Mouse (Mus musculus): ENCODE results near the gene Tpgs1. TPM values are rescaled to one million over a fixed set of nuclear protein-coding genes. Genes with fewer than 3 reads are reported as not detected.

Gene Tpgs1
- total and polyA plus RNA-seq, 3 experiments: 23.5 to 48.0 TPM; not detected in 1

GRCm38 (mm10) chr10:79684770-79685600 lies 15.8 kb downstream of the Tpgs1 start:
- Histone ChIP-seq H3K36me3 (ENCODE audit: control insufficient read depth in 1 of 2, insufficient read depth in 2 of 2, low read length in 2 of 2) (peaks cover 3 to 4% of the 10 kb centered on the region in 2 experiments; a peak in 2 of 4 replicates), H3K4me1 (ENCODE audit: control insufficient read depth in 1 of 2, insufficient read depth in 2 of 2, low read length in 2 of 2) (peaks cover 6 to 19% of the 10 kb centered on the region in 2 experiments; a peak in 3 of 4 replicates), H3K79me2 (ENCODE audit: control insufficient read depth, insufficient read depth, low read length, poor library complexity) (peaks cover 32% of the 10 kb centered on the region), H3K9ac (ENCODE audit: control insufficient read depth, low read depth, low read length, poor library complexity, severe bottlenecking) (no peak overlapping the region), H3K4me3 (ENCODE audit: control insufficient read depth in 1 of 2, insufficient read depth in 1 of 2, low read depth in 2 of 2, low read length in 2 of 2) (no peak overlapping the region), H3K9me3 (replicated peaks; ENCODE audit: insufficient read depth, low read length) (no peaks in the 10 kb centered on the region), H3K27ac (ENCODE audit: control insufficient read depth, low read depth, low read length) (no peak overlapping the region), H3K27me3 (ENCODE audit: control insufficient read depth in 1 of 2, insufficient read depth in 2 of 2, low read length in 2 of 2) (no peaks in the 10 kb centered on the region)
- no peak for DNase-seq (ENCODE audit: low read depth, low spot score)
- TF ChIP-seq GATA1 (IDR thresholded peaks at IDR 0.05; ENCODE audit: low read depth, low read length) (no peak), POLR2AphosphoS5 (IDR thresholded peaks at IDR 0.05; ENCODE audit: borderline replicate concordance, low read depth, low read length) (no peak), POLR2AphosphoS2 (IDR thresholded peaks at IDR 0.05; ENCODE audit: low read length) (no peak), ZMIZ1 (IDR thresholded peaks at IDR 0.05; ENCODE audit: low read depth, low read length) (no peak), RCOR1 (IDR thresholded peaks at IDR 0.05; ENCODE audit: low read depth, low read length) (no peak), MAX (IDR thresholded peaks at IDR 0.05; ENCODE audit: low read length) (no peak), MAFK (IDR thresholded peaks at IDR 0.05; ENCODE audit: borderline replicate concordance, low read depth, low read length) (no peak), GABPA (IDR thresholded peaks at IDR 0.05; ENCODE audit: low read depth, low read length) (no peak)

GRCm38 (mm10) chr10:79686219-79686618 lies 17.1 kb downstream of the Tpgs1 start:
- H3K27me3 ChIP-seq (ENCODE audit: control insufficient read depth in 1 of 2, insufficient read depth in 2 of 2, low read length in 2 of 2): no peaks in the 10 kb centered on the region
- TF ChIP-seq JUND (IDR thresholded peaks at IDR 0.05; ENCODE audit: low read depth, low read length) (no peak), ZNF384 (IDR thresholded peaks at IDR 0.05; ENCODE audit: low read depth, low read length) (no peak), CTCF (IDR thresholded peaks at IDR 0.05 in 2 of 3, conservative IDR thresholded peaks at IDR 0.05 in 1 of 3; ENCODE audit: control insufficient read depth in 1 of 3, insufficient read depth in 1 of 3, low read depth in 2 of 3, low read length in 3 of 3, poor library complexity in 1 of 3, severe bottlenecking in 1 of 3) (no peak), ZKSCAN1 (IDR thresholded peaks at IDR 0.05; ENCODE audit: low read depth, low read length) (no peak), MXI1 (IDR thresholded peaks at IDR 0.05; ENCODE audit: low read depth, low read length) (no peak), MAX (IDR thresholded peaks at IDR 0.05; ENCODE audit: low read length) (no peak), CHD1 (IDR thresholded peaks at IDR 0.05; ENCODE audit: low read depth, low read length) (no peak), POLR2AphosphoS5 (IDR thresholded peaks at IDR 0.05; ENCODE audit: borderline replicate concordance, low read depth, low read length) (no peak), USF2 (IDR thresholded peaks at IDR 0.05; ENCODE audit: borderline replicate concordance in 1 of 2, insufficient read depth in 1 of 2, low read depth in 1 of 2, low read length in 2 of 2) (no peak), RAD21 (IDR thresholded peaks at IDR 0.05; ENCODE audit: low read depth, low read length) (no peak)
- no peaks in the 10 kb centered on the region for H3K9me3 ChIP-seq (replicated peaks; ENCODE audit: insufficient read depth, low read length)
- no peak overlapping the region for H3K9ac ChIP-seq (ENCODE audit: control insufficient read depth, low read depth, low read length, poor library complexity, severe bottlenecking)
- peaks cover 2 to 13% of the 10 kb centered on the region in 2 experiments; a peak in 3 of 4 replicates for H3K4me1 ChIP-seq (ENCODE audit: control insufficient read depth in 1 of 2, insufficient read depth in 2 of 2, low read length in 2 of 2)
- DNase-seq (ENCODE audit: low read depth, low spot score): no peak
- peaks cover 32% of the 10 kb centered on the region for H3K79me2 ChIP-seq (ENCODE audit: control insufficient read depth, insufficient read depth, low read length, poor library complexity)
- peaks cover 3 to 4% of the 10 kb centered on the region in 2 experiments; a peak in 2 of 4 replicates for H3K36me3 ChIP-seq (ENCODE audit: control insufficient read depth in 1 of 2, insufficient read depth in 2 of 2, low read length in 2 of 2)
- H3K27ac ChIP-seq (ENCODE audit: control insufficient read depth, low read depth, low read length): no peak overlapping the region
- H3K4me3 ChIP-seq (ENCODE audit: control insufficient read depth in 1 of 2, insufficient read depth in 1 of 2, low read depth in 2 of 2, low read length in 2 of 2): no peak overlapping the region
